Mouse (Mus musculus): Measurements from ENCODE around the gene Zdhhc3.

DNA sequence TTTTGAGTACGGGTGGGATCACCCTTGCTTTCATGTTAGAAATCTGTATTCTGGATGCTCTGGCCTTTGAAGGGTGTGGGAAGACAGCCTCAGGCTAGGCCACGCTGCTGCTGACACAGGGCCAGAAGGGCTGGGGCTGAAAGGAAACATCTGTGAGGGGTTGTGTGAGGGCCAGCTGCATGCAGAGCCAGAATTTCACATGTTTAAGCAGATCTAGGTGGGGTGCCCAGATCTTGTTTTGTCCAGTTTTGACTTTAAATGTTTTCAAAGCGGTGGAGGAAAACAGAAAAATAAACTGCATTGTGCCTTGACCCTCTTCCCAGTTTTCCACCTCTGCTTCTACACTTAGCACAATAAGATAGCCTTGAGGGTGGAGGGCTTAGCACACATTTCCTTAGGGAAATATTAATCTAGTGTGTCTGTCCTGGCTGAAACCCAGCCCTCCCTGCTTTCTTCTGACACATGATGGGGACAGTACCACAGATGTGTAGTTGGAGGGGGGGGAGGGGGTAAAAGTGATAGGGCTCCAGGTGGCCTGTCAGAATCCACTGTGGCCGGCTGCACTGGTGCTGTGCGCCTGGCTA lies 26.0 kb upstream of the Zdhhc3 start:
- TF ChIP-seq CTCF (IDR thresholded peaks at IDR 0.05; ENCODE audit: low read depth) (no peak), EP300 (optimal IDR thresholded peaks at IDR 0.05) (peak; percentile 48)

Data from stomach, postnatal 0 days (tissue).